Mouse (Mus musculus) embryonic facial prominence, embryonic 10.5 days (tissue): ENCODE measurements around the gene Numa1. TPM values are rescaled to one million over a fixed set of nuclear protein-coding genes. Genes with fewer than 3 reads are reported as not detected.

Source experiments
- DNase-seq: peaks from one replicate; pipeline ENCODE4 v3.0.0-alpha.2; 2017; ENCODE audit warnings: low spot score
- H3K27ac ChIP-seq: fragments of 300-500 bp; sonication (generic); replicated peaks from 2 replicates; pipeline ENCODE4 v1.5.1; 2016; ENCODE audit warnings: mild to moderate bottlenecking
- H3K27me3 ChIP-seq: fragments of 300-500 bp; sonication (generic); replicated peaks from 2 replicates; pipeline ENCODE4 v1.6.1; 2016; ENCODE audit warnings: low read depth, mild to moderate bottlenecking; ENCODE audit not compliant: poor library complexity, severe bottlenecking
- H3K36me3 ChIP-seq: fragments of 300-500 bp; sonication (generic); replicated peaks from 2 replicates; pipeline ENCODE4 v1.6.1; 2016; ENCODE audit warnings: mild to moderate bottlenecking, moderate library complexity
- H3K4me1 ChIP-seq: fragments of 300-500 bp; sonication (generic); 2 replicates; pipeline ENCODE4 v1.6.1; 2016
- H3K4me3 ChIP-seq: fragments of 300-500 bp; sonication (generic); 2 replicates; pipeline ENCODE4 v1.5.1; 2016; ENCODE audit warnings: mild to moderate bottlenecking, moderate library complexity
- H3K9me3 ChIP-seq: fragments of 300-500 bp; sonication (generic); 2 replicates; pipeline ENCODE4 v1.6.1; 2016; ENCODE audit warnings: mild to moderate bottlenecking
- WGBS: fragments of 180-500 bp; shearing (Covaris S2); methylation state at CpG from one replicate; pipeline ENCODE4 v1.1.7; 2016; 5-methylcytosine and 5-hydroxymethylcytosine counted together
- polyA plus RNA-seq: library from polyadenylated mRNA; unstranded; fragments of >200 nt; fragmentation: Nextera tagmentation; extraction: Ambion mirVana; gene quantifications from 2 replicates; pipeline ENCODE4 v1.2.1, GENCODE M21; 2016

The Numa1 gene
- polyA plus RNA-seq, 1 experiment from 2014 or later: 113 TPM

- no peak overlapping the region for H3K4me3 ChIP-seq
- no peaks in the 10 kb centered on the region for H3K27me3 ChIP-seq
- no peaks in the 10 kb centered on the region for H3K4me1 ChIP-seq
- WGBS: 88% methylated on average over 1 of the region's 1 CpGs
- DNase-seq: no peak
- peaks cover 3% of the 10 kb centered on the region; the same call in 1 of the 2 replicates for H3K36me3 ChIP-seq
- no peaks in the 10 kb centered on the region for H3K9me3 ChIP-seq
- H3K27ac ChIP-seq: no peak overlapping the region
These were observed 17.7 kb downstream of the Numa1 start for GRCm38 (mm10) chr7:101951648-101952047.

GRCm38 (mm10) chr7:101952098-101952497 lies 18.2 kb downstream of the Numa1 start:
- H3K27me3 ChIP-seq: no peaks in the 10 kb centered on the region
- no peaks in the 10 kb centered on the region for H3K4me1 ChIP-seq
- no peak for DNase-seq
- H3K27ac ChIP-seq: no peak overlapping the region
- H3K9me3 ChIP-seq: no peaks in the 10 kb centered on the region
- no peak overlapping the region for H3K4me3 ChIP-seq
- 69% methylated on average over 2 of the region's 2 CpGs for WGBS
- H3K36me3 ChIP-seq: peaks cover 3% of the 10 kb centered on the region; the same call in 1 of the 2 replicates

GRCm38 (mm10) chr7:101954163-101954562 lies 20.3 kb downstream of the Numa1 start:
- Histone ChIP-seq H3K27ac (no peak overlapping the region), H3K4me3 (no peak overlapping the region), H3K9me3 (no peaks in the 10 kb centered on the region), H3K27me3 (no peaks in the 10 kb centered on the region), H3K4me1 (no peaks in the 10 kb centered on the region), H3K36me3 (no peaks in the 10 kb centered on the region; the same call in 1 of the 2 replicates)
- DNase-seq: no peak
- 94% methylated on average over 2 of the region's 2 CpGs for WGBS

- Histone ChIP-seq H3K9me3 (no peaks in the 10 kb centered on the region), H3K27ac (no peak overlapping the region), H3K36me3 (no peaks in the 10 kb centered on the region; the same call in 1 of the 2 replicates), H3K4me3 (no peak overlapping the region), H3K27me3 (no peaks in the 10 kb centered on the region), H3K4me1 (0 out of 2 replicates have a peak, but pooled peaks cover 4% of the 10 kb centered on the region)
- 94% methylated on average over 2 of the region's 2 CpGs for WGBS
- DNase-seq: no peak
These were observed 21.4 kb downstream of the Numa1 start for GRCm38 (mm10) chr7:101955276-101955675.

- H3K4me3 ChIP-seq: no peak overlapping the region
- no peaks in the 10 kb centered on the region for H3K9me3 ChIP-seq
- H3K27ac ChIP-seq: no peak overlapping the region
- H3K36me3 ChIP-seq: no peaks in the 10 kb centered on the region; the same call in 1 of the 2 replicates
- H3K4me1 ChIP-seq: 0 out of 2 replicates have a peak, but pooled peaks cover 5% of the 10 kb centered on the region
- no peak for DNase-seq
- H3K27me3 ChIP-seq: no peaks in the 10 kb centered on the region
- WGBS: 73% methylated on average over 4 of the region's 4 CpGs
These were observed 22.0 kb downstream of the Numa1 start for GRCm38 (mm10) chr7:101955862-101956261.

GRCm38 (mm10) chr7:101956481-101956880 lies 22.6 kb downstream of the Numa1 start:
- Histone ChIP-seq H3K4me1 (0 out of 2 replicates have a peak, but pooled peaks cover 5% of the 10 kb centered on the region), H3K27me3 (no peaks in the 10 kb centered on the region), H3K36me3 (no peaks in the 10 kb centered on the region; the same call in 1 of the 2 replicates), H3K9me3 (no peaks in the 10 kb centered on the region), H3K4me3 (no peak overlapping the region), H3K27ac (no peak overlapping the region)
- 90% methylated on average over 1 of the region's 1 CpGs for WGBS
- no peak for DNase-seq

GRCm38 (mm10) chr7:101956911-101957310 lies 23.0 kb downstream of the Numa1 start:
- Histone ChIP-seq H3K4me3 (no peak overlapping the region), H3K27me3 (no peaks in the 10 kb centered on the region), H3K4me1 (0 out of 2 replicates have a peak, but pooled peaks cover 5% of the 10 kb centered on the region), H3K27ac (no peak overlapping the region), H3K9me3 (no peaks in the 10 kb centered on the region), H3K36me3 (no peaks in the 10 kb centered on the region; the same call in 1 of the 2 replicates)
- 96% methylated on average over 5 of the region's 5 CpGs for WGBS
- no peak for DNase-seq

GRCm38 (mm10) chr7:101962829-101963228 lies 28.9 kb downstream of the Numa1 start:
- H3K27me3 ChIP-seq: no peaks in the 10 kb centered on the region
- no peak for DNase-seq
- no peak overlapping the region for H3K27ac ChIP-seq
- H3K4me1 ChIP-seq: 0 out of 2 replicates have a peak, but pooled peaks cover 8% of the 10 kb centered on the region
- H3K36me3 ChIP-seq: no peaks in the 10 kb centered on the region
- no peak overlapping the region for H3K4me3 ChIP-seq
- H3K9me3 ChIP-seq: no peaks in the 10 kb centered on the region
- 93% methylated on average over 2 of the region's 2 CpGs for WGBS

- 96% methylated on average over 2 of the region's 2 CpGs for WGBS
- no peak for DNase-seq
- Histone ChIP-seq H3K36me3 (no peaks in the 10 kb centered on the region), H3K9me3 (no peaks in the 10 kb centered on the region), H3K27me3 (no peaks in the 10 kb centered on the region), H3K27ac (no peak overlapping the region), H3K4me1 (peaks cover 13% of the 10 kb centered on the region), H3K4me3 (no peak overlapping the region)
These were observed 29.7 kb downstream of the Numa1 start for GRCm38 (mm10) chr7:101963621-101964020.

- Histone ChIP-seq H3K9me3 (no peaks in the 10 kb centered on the region), H3K4me1 (peaks cover 22% of the 10 kb centered on the region), H3K27me3 (no peaks in the 10 kb centered on the region), H3K4me3 (no peak overlapping the region), H3K36me3 (no peaks in the 10 kb centered on the region), H3K27ac (no peak overlapping the region)
- 91% methylated on average over 4 of the region's 4 CpGs for WGBS
- DNase-seq: no peak
These were observed 30.6 kb downstream of the Numa1 start for GRCm38 (mm10) chr7:101964551-101964950.

- peaks cover 22% of the 10 kb centered on the region for H3K4me1 ChIP-seq
- no peak overlapping the region for H3K4me3 ChIP-seq
- H3K27ac ChIP-seq: no peak overlapping the region
- DNase-seq: no peak
- no peaks in the 10 kb centered on the region for H3K27me3 ChIP-seq
- no peaks in the 10 kb centered on the region for H3K9me3 ChIP-seq
- no peaks in the 10 kb centered on the region for H3K36me3 ChIP-seq
- 67% methylated on average over 2 of the region's 2 CpGs for WGBS
These were observed 31.7 kb downstream of the Numa1 start for GRCm38 (mm10) chr7:101965606-101966005.

GRCm38 (mm10) chr7:101967256-101967655 lies 33.3 kb downstream of the Numa1 start:
- DNase-seq: no peak
- no peaks in the 10 kb centered on the region for H3K9me3 ChIP-seq
- H3K27ac ChIP-seq: no peak overlapping the region
- H3K27me3 ChIP-seq: no peaks in the 10 kb centered on the region
- H3K36me3 ChIP-seq: no peaks in the 10 kb centered on the region
- WGBS: 88% methylated on average over 1 of the region's 1 CpGs
- H3K4me3 ChIP-seq: no peak overlapping the region
- peaks cover 37% of the 10 kb centered on the region for H3K4me1 ChIP-seq

- Histone ChIP-seq H3K4me1 (peaks cover 52% of the 10 kb centered on the region), H3K4me3 (peak overlapping the region; percentile 70), H3K27ac (peak overlapping the region; percentile 99), H3K9me3 (no peaks in the 10 kb centered on the region), H3K27me3 (no peaks in the 10 kb centered on the region), H3K36me3 (peaks cover 13% of the 10 kb centered on the region; the same call in 1 of the 2 replicates)
- no peak for DNase-seq
- WGBS: 57% methylated on average over 2 of the region's 2 CpGs
These were observed 34.8 kb downstream of the Numa1 start for GRCm38 (mm10) chr7:101968751-101969150.
